Mouse (Mus musculus) CD4-positive, CD25-positive, alpha-beta regulatory T cell, adult 4 months (primary cell): ENCODE results near the gene Armh3. TPM values are rescaled to one million over a fixed set of nuclear protein-coding genes. Genes with fewer than 3 reads are reported as not detected.

Experiments used
- ATAC-seq: one replicate; pipeline ENCODE4 v1.8.0; 2017
- polyA plus RNA-seq, 2 experiments: library from polyadenylated mRNA; unstranded; fragments of 100-300 nt; shearing (Covaris generic); gene quantifications; one replicate each; pipeline ENCODE4 v1.2.1; 2017

Armh3 gene
- 10 to 100 TPM in 1 of 2 experiments, 1 to 10 TPM in 1; 9.1 to 12.8 TPM for polyA plus RNA-seq

DNA sequence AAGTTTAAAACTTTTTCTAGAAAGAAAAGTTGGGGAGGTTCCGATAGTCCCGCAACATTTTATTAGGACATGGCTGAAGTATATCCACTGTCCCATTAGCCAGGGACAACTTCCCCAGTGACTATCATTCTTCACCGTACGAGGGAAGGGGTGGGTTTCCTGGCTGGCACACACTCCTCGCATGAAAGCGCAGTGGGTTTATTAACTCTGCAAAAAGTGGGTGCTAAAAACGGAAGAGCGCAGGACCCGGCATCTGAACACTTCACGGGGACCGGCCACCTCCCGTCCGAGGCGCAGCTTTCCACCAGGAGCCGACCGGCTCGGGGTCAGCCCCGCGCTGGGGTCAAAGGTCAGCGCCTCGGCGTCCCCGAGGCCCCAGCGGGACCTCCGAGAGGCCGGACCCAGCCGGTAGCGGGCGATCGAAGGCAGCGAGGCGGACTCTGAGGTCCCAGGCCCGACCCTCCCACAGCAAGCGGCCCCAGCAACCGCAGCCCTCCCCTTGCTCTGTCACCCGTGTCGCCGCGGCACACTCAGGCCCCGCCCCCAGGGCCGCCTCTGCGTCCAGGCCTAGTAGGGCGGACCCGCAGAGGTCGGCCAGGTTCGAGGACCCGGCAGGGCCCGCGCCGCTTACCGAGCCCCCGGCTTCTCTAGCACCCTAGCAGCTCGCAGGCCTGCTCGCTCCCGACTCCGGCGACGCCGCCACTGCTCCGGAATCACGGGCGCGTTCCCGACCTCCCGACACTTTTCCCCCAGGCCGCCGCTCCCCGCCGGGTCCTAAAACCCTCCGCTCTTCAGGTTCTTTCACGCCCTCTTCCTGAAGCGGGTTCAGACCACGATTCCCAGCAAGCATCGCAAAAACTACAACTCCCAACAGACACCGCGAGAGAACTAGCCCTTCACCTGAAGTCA, at the start of gene Armh3:
Armh3 (minus strand) TSS at position 704 of the 909 bp plus-strand sequence.
- ATAC-seq, result peak; percentile 85

GRCm38 (mm10) chr19:46047426-46047825, 49.1 kb upstream of the Armh3 start:
- ATAC-seq, result no peak

DNA sequence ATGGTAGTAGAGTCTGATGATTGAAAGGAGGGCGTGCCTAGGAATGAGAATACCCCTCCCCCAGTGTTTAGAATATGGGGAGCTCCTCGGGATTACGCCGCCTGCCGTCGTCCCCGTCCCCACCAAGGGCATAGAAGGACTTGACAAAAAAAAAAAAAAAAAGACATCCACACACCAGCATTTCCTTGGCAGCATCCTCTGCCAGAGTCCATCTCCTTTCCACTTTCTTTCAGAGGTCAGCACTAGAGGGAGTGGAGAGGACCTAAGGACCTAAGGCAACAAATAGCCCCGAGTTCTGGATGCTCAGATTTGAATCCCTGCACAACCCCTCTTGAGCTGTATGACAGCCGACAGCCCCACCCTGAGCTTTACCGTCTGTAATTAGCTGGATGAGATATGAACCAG, 48.3 kb upstream of the Armh3 start:
- ATAC-seq, result no peak

DNA sequence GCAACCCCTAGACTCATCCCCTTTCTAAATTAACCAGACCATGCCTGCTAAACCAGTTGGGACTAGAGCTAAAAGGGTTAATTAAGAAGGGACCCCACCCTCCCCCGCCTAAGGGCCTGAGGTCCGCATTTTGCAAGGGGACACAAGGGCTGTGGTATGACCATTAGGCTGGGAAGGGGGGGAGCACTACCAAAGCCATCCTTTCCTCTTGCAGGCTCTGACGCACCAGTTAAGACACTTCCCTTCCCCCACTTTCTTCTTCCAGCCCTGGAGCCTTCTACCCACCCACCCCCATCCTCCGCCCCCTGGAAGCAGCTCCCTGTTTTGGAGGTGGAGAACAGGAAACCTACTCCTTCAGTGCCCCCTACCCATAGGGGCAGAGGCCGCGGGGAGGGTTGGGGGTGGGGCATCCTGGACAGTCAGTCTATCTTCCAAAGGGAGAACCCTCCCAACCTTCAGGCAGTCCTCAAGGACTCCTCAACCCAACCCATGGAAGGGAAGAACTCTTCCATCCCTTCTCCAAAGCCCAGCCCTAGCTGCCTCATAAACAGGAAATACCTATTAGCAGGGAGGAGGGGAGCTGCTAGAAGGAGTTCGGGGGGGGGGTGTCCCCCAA, 47.5 kb upstream of the Armh3 start:
- ATAC-seq, result peak; percentile 22

- peak; percentile 72 for ATAC-seq
These were observed 46.9 kb upstream of the Armh3 start, which contains the start of gene Ldb1 for GRCm38 (mm10) chr19:46044993-46045695. Gene Ldb1 (minus strand): TSS chr19:46045214.

GRCm38 (mm10) chr19:46044271-46044992, 46.1 kb upstream of the Armh3 start, which contains the start of gene Pprc1:
Gene Pprc1 (plus strand): TSS chr19:46044886.
- ATAC-seq, result no peak

GRCm38 (mm10) chr19:46043380-46043779, 45.1 kb upstream of the Armh3 start:
- no peak for ATAC-seq

- peak; percentile 7 for ATAC-seq
These were observed 44.3 kb upstream of the Armh3 start for GRCm38 (mm10) chr19:46042476-46043011.

DNA sequence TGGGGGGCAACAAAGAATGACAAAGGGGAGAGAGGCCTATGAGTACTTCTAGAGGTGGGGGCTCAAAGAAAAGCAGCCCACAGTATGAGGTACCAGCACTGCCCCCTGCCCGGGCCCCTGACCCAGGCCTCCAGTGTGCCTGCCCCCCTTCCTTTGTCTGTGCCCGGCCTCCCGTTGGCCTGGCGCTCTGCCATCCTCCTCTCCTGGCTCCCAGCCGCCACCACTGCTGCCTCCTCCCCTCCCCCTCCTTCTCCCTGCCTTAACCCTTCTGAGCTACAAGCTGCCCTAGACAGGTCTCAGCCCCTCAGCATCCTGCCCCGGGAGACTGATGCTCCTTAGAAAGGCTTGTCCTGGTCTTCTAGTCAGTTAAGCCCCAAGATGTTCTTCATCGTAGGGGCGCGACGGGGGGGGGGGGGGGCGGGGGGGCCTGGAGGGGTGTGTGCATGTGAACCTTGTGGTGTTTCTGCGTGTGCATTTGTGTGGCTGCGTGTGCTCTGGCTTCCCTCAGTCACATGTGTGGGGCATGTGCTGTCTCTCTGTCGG, 43.7 kb upstream of the Armh3 start:
- no peak for ATAC-seq

DNA sequence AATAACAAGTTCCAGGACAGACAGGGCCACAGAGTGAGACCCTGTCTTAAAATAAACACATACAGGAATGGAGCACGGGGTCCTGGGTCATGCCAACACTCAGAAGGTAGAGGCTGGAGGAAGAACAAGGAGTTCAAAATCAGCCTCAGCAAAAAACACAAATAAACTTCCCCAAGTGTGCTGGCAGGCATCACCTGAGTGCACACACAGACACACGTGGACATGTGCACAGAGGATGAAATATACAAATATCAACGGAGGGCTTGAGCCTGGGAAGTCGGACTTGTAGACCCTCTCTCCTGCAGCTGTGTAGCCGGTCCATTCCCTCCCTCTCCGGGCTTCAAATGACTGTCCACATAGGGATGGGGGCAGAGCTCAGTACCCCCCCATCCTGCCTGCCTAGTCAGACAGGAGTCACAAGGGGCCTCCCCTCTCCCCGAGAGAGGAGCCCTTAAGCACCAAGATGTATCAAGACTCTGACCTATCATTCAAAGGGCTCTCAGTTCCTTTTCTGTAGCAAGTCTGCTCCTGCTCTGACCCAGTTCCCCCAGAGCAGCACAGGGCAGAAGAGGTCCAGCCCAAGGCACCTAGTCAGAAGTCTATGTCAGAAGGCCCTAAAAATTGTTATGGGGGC, 43.1 kb upstream of the Armh3 start:
- no peak for ATAC-seq

- peak; percentile 61 for ATAC-seq
These were observed 42.0 kb upstream of the Armh3 start for GRCm38 (mm10) chr19:46040149-46040902.

GRCm38 (mm10) chr19:46039478-46039877, 41.2 kb upstream of the Armh3 start:
- ATAC-seq, result peak; percentile 76

- no peak for ATAC-seq
These were observed 40.6 kb upstream of the Armh3 start for GRCm38 (mm10) chr19:46038851-46039260.

DNA sequence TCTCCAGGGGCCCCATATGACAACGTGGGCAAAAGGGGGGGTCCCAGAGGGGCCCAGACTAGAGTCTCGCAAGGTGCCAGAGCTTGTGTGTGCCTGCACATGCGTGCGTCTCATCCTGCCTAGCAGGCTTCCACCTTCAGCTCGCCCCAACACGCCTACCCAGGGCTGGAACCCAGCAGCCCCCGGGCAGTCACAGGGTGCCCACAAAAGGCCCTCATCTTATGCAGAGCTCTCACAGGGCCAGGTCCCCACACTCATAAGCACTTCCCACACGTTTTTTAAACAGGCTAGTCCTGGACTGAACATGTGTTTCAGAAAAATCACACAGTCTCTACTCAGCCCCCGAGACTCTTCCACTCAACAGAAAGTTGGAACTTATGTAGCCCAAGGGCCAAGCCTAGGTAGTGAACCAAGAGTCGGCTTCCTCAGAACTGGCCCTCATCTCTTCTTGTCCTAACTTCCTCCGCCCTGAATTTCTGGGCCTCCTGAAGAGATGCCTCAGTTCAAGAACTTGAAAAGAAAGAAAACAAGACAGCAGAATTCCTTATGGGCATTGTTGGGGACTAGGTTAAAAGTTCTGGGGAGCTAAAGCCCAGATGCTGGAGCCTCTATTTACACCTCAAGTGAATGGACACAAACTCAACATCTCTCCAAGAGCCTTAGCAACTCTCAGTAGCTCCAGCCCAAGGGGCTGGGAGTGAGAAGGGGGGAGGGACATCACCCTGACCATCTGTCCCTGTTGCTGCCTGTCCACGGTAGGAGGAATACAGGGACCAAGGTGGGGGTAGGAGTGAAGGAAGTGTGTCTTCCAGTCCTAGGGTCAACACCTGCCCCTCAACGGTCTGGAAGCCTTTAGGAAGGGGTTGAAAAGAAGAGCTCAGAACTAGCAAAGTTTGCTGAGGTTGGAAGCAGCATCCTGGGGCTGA, 39.9 kb upstream of the Armh3 start:
- no peak for ATAC-seq

DNA sequence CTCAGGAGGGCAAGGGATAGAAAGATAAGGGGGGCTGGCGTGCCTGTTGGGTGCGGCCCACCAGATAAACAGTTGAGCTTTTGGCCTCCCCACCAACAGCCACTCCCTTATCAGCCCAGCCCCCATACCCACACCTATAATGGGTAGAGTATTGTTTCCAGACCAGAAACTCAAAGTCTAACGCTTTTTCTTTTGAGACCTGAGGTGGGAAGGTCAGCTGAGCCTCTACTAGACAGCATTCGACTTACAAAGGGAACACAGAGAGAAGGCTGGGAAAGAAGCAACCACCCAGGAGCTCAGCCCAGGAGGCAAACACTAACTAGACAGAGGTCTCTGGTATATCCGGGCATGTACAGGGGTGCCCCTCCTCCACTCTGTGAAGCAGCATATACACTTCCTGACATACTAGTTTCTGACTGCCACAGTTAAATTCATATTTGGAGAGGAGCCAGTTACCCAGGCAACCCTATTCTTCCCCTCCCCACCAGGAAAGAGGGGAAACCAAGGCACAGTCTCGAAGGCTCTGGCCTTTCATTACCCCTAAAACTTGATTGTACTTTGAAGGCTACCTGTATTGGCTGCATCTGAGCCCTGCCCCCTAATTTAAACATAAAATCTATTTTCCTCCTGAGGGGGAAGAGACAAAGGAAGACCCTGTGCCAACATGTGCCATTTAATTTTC, 39.1 kb upstream of the Armh3 start:
- ATAC-seq, result peak; percentile 57

DNA sequence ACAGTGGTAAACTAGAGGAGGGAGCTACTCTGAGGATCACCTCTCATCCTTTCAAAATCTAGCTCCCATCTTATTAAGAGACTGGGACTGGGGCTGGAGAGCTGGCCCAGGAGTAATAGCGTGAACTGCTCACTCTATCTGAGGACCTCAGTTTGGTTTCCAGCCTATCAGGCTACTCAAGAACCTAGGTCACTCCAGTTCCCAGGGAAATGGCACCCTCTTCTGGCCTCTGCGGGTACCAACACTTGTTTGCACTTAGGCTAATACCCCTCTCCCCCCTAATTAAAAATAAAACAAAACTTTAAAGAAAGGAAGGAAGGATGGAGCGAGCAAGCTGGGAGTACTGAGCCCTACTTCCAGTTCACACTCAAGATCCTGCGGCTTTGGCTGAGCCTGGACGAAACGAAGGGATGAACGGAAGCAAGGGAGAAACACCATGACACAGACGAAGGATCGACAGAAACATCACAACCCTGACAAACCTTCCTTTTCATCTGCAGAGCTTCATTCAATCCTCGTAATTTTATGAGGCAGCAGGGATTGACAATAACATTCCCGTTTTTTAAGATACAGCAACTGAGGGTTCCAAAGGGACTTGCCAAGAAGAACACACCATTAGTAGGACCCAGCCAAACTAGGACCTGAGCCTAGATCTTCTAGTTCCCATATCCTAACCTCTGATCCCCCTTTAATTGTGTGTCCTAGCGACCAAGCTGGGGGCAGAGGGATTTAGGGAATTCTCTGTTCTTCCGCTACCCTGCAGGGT, 38.4 kb upstream of the Armh3 start:
- no peak for ATAC-seq

- ATAC-seq, result no peak
These were observed 37.7 kb upstream of the Armh3 start for GRCm38 (mm10) chr19:46035971-46036370.

DNA sequence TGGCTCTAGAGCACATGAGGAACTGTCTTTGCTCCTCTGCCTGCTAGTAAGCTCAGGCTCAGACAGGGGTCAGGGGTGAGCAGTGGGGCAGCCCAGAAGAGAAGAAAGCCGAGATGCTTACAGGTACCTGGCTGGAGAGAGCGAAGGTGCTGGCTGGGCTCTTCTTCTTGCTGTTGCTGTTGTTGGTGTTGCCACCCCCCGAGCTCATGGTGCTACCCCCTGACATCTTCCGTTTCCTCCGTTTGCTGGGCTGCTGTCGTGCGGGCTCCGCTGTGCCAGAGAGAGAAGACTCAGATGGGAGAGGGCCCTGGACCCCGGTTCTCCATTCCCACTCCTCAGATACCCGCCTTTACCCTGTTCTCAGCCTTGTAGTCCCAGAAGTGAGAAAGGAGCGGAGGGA, 35.6 kb upstream of the Armh3 start:
- no peak for ATAC-seq
